Mouse (Mus musculus) E14TG2a.4 (cell line): ENCODE measurements at regions not wholly inside any gene's neighbourhood (a gene's known extent, or its start where the extent isn't known, plus 50 kb on each side); places are given as distances from the start of the nearest gene placed in this dataset.

Experiments
- CTCF ChIP-seq: conservative IDR thresholded peaks from 2 replicates; pipeline ENCODE4 v1.5.1; 2014; ENCODE audit warnings: low read length
- NANOG ChIP-seq: IDR thresholded peaks from 2 replicates; pipeline ENCODE4 v1.6.1; 2014; ENCODE audit warnings: borderline replicate concordance, low read length, mixed read lengths
- POU5F1 ChIP-seq: IDR thresholded peaks from 2 replicates; pipeline ENCODE4 v1.6.1; 2014; ENCODE audit warnings: low read length, borderline replicate concordance

DNA sequence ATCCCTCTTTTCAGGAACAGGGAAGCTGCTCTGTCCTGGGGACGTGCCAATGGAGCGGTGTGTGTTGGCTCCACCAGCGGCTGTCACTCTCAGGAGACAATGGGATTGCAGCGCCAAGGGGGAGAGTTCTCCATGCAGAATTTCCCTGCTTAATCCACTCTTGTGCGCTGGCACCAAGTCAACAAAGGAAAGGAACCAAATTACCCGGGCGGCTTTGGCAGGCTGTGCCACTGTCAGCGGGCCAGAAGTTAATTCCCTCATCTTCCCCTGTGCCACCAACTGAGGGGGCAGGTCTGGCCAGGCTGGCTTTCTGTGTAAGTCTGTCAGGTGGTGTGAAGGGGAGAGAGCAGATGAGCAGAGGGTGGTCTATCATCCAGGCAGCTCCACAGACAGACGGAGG, 265.0 kb downstream of the Mycn start:
- TF ChIP-seq CTCF = no peak
- no peak for TF ChIP-seq NANOG
- TF ChIP-seq POU5F1 = no peak
